Mouse (Mus musculus) lung, embryonic 14.5 days (tissue): ENCODE measurements around the gene Cyb5d1. TPM values are rescaled to one million over a fixed set of nuclear protein-coding genes. Genes with fewer than 3 reads are reported as not detected.

ENCODE experiments used
- ATAC-seq: fragments of 200-750 bp; cut with Nextera tagmentation; 2 replicates; pipeline ENCODE4 v1.8.0; 2017; ENCODE audit warnings: mild to moderate bottlenecking, moderate TSS enrichment, moderate library complexity; ENCODE audit not compliant: insufficient read depth
- DNase-seq: peaks from one replicate; pipeline ENCODE4 v3.0.0-alpha.2; 2015
- H3K27ac ChIP-seq: fragments of 300-500 bp; sonication (generic); 2 replicates; pipeline ENCODE4 v1.5.1; 2014; ENCODE audit warnings: low read depth, mild to moderate bottlenecking, moderate library complexity
- H3K27me3 ChIP-seq: fragments of 300-500 bp; sonication (generic); 2 replicates; pipeline ENCODE4 v1.6.1; 2014; ENCODE audit warnings: low read length, control low read depth; ENCODE audit not compliant: insufficient read depth
- H3K36me3 ChIP-seq: fragments of 300-500 bp; sonication (generic); 2 replicates; pipeline ENCODE4 v1.6.1; 2014; ENCODE audit warnings: control low read depth; ENCODE audit not compliant: insufficient read depth
- H3K4me1 ChIP-seq: fragments of 300-500 bp; sonication (generic); 2 replicates; pipeline ENCODE4 v1.6.1; 2014; ENCODE audit warnings: antibody characterized with exemption, control low read depth; ENCODE audit not compliant: insufficient read depth
- H3K4me2 ChIP-seq: fragments of 300-500 bp; sonication (generic); 2 replicates; pipeline ENCODE4 v1.6.1; 2014; ENCODE audit warnings: mild to moderate bottlenecking
- H3K4me3 ChIP-seq: fragments of 300-500 bp; sonication (generic); 2 replicates; pipeline ENCODE4 v1.5.1; 2014; ENCODE audit warnings: low read depth, low read length
- H3K9ac ChIP-seq: fragments of 300-500 bp; sonication (generic); 2 replicates; pipeline ENCODE4 v1.6.1; 2014
- H3K9me3 ChIP-seq: fragments of 300-500 bp; sonication (generic); 2 replicates; pipeline ENCODE4 v1.6.1; 2016; ENCODE audit warnings: low read depth, low read length, control low read depth
- CTCF ChIP-seq: IDR thresholded peaks from 2 replicates; pipeline ENCODE4 v1.5.1; 2016; ENCODE audit warnings: antibody characterized with exemption, low read depth
- WGBS: fragments of 180-500 bp; shearing (Covaris S2); extraction: QIAGEN DNeasy Blood & Tissue Kit; methylation state at CpG from one replicate; pipeline ENCODE4 v1.1.7; 2014; 5-methylcytosine and 5-hydroxymethylcytosine counted together
- polyA plus RNA-seq: library from polyadenylated mRNA; unstranded; fragments of >200 nt; fragmentation: Nextera tagmentation; extraction: Ambion mirVana; gene quantifications from 2 replicates; pipeline ENCODE4 v1.2.1, GENCODE M21; 2014

Gene Cyb5d1
- polyA plus RNA-seq, 1 experiment from 2014 or later = 27.2 TPM

DNA sequence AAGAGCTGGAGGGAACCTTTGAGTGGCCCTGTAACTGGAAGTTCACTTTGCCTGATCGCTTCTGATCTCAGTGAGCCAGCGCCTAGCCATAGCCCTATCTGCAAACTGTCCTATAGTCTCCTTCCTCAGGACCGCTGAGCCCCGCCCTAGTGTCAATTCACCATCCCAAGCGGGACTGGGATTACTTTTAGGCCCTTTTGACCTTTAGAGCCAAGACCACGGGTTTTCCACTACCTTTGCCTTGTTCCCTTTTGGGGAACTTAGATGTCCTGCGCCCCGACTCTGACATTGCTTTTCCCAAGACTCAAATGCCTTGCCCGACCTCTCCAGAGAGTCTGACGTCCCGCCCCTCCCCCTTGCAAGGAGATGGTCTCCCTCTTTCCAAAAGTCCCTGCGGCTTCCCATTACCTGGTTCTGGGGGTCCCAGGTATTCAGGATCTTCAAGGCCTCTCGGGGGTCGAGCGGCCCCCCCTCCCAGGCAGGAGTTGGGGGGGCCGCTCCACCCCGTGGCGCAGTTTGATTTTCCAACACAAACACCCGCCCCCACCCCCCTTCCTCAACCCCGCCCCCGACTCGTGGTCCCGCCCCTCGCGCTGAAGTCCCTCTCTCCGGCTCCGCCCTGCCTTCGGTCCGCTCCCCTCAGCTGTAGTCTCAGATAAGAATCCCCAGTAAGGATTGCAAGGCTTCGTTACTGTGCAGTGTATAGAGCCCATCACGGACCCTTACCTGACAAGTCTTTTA lies 24.6 kb upstream of the Cyb5d1 start:
- Histone ChIP-seq H3K4me1 (peaks cover 6% of the 10 kb centered on the region; the same call in 1 of the 2 replicates), H3K4me3 (peak overlapping the region; percentile 71), H3K9ac (peak overlapping the region; percentile 48), H3K36me3 (no peaks in the 10 kb centered on the region), H3K9me3 (no peaks in the 10 kb centered on the region), H3K27ac (peak overlapping the region; percentile 93), H3K27me3 (peaks cover 19% of the 10 kb centered on the region), H3K4me2 (peak overlapping the region; percentile 97)
- under 1% methylated on average over 31 of the region's 31 CpGs for WGBS
- DNase-seq (peak; percentile 73), ATAC-seq (no peak)
- TF ChIP-seq CTCF = no peak

DNA sequence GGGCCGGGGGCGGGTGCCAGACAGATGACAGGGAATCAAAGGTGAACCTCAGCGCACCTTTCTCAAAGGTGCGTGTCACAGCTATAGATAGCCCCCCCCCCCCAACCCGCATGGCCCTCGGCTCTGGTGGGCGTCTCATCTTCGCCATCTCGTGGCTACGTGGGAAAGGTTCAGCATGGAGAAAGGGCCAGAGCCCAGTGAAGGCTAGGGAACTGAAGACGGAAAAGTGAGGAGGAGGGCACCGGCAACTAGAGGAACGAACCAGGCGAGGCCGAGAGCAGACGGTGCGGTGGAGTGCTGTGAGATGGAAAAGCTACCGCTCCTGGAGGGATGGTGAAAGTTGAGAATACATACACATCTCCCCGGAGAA lies 24.0 kb upstream of the Cyb5d1 start:
- Histone ChIP-seq H3K27me3 (peaks cover 19% of the 10 kb centered on the region), H3K4me1 (peaks cover 10% of the 10 kb centered on the region; the same call in 1 of the 2 replicates), H3K9me3 (no peaks in the 10 kb centered on the region), H3K36me3 (no peaks in the 10 kb centered on the region), H3K27ac (peak overlapping the region; percentile 93), H3K4me3 (peak overlapping the region; percentile 71), H3K4me2 (peak overlapping the region; percentile 97), H3K9ac (peak overlapping the region; percentile 48)
- no peak for ATAC-seq
- peak; percentile 59 for TF ChIP-seq CTCF
- WGBS = 0% methylated on average over 19 of the region's 19 CpGs
- DNase-seq = peak; percentile 65

DNA sequence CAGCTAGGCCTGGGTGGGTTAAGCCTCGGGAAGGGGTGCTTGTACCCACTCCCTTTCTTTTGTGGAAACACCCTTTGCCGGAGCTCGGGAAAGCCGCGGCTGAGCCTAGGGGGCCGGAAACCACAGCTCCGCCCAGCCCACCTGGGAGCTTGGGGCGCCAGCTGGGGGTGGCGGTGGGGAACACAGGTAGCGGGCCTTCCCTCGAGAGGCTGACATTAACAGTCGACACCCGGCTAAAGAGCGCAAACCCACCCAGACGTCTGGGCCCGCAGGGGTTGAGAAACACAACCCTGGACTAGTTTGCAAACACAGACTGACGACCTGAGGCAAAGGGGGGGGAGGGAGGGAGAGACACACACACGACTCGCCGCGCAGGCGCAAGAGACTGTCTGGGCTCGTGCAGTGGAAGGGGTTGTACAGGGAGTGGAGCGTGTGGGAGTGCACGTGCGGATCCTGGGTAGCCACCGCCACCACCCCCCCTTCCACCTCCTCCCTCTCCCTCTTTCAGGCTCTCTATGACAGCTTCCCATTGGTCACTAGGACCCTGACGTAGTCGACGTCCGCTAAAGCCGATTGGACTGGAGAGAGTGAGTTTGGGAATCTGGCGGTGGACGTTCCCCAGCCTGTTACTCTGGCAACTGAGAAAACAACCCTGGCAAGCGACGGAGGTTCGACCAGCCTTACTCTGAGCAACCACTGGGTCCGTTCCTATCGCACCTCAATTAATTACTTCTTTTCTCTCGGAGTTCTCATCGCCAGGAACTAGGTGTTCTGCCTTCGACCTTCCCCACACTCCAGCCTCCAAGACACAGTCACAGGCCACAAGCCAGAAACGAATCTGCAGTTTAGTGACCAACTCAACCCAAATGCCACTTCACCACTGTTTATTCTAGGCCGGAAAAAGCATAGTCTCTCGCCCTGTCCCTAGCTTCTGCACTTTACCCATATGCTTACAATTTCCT lies 23.3 kb upstream of the Cyb5d1 start:
- ATAC-seq (peak; percentile 91), DNase-seq (peak; percentile 96)
- H3K4me3 ChIP-seq = peak overlapping the region; percentile 71
- peaks cover 12% of the 10 kb centered on the region; the same call in 1 of the 2 replicates for H3K4me1 ChIP-seq
- peak overlapping the region; percentile 97 for H3K4me2 ChIP-seq
- TF ChIP-seq CTCF = no peak
- no peaks in the 10 kb centered on the region for H3K9me3 ChIP-seq
- H3K9ac ChIP-seq = peak overlapping the region; percentile 68
- H3K36me3 ChIP-seq = no peaks in the 10 kb centered on the region
- H3K27me3 ChIP-seq = peaks cover 19% of the 10 kb centered on the region
- peak overlapping the region; percentile 99 for H3K27ac ChIP-seq
- WGBS = under 1% methylated on average over 45 of the region's 45 CpGs

DNA sequence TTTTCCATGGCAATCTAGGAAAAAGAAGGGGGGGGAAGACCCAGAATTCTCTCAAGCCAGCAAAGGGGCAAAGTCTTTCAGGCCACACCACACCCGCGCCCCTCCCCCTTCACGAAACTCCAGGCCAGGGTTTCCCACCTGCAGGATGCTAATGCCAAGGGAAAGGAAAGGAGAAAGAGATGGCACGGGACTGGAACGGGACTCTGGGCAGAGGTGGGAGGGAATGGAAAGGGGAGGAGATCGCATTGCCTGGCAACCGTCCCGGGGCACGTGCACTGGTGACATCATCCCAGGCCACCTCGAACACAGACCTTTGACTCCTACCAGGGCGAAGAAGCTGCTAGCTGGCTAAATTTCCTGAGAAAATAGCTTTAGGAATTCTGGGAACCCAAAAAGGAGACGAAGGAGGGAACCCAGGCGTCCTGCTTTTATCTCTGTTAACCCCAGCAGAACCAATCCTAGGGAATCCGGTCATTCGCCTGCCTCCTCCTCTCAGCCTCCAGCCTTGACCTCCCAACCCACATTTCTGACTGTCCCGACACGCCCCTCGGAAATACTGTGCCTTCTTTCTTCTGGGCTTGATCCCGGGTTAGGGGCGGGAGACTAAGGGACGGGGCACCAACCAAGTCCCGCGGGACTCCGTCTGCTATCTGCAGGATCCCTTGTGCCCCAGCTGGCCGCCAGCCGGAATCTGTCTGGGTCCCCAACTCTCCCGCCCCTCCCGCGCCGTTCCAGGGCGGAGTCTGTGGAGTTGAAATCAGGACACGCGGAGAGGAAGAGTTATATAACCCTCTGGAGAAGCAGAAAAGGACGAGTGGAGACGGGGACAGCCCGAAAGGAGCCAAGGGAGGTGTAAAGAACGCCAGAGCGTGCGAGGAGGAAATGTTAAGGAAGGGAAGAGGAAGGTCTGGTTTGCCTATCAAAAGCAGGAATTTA lies 22.3 kb upstream of the Cyb5d1 start:
- ATAC-seq = peak; percentile 39
- under 1% methylated on average over 39 of the region's 39 CpGs for WGBS

DNA sequence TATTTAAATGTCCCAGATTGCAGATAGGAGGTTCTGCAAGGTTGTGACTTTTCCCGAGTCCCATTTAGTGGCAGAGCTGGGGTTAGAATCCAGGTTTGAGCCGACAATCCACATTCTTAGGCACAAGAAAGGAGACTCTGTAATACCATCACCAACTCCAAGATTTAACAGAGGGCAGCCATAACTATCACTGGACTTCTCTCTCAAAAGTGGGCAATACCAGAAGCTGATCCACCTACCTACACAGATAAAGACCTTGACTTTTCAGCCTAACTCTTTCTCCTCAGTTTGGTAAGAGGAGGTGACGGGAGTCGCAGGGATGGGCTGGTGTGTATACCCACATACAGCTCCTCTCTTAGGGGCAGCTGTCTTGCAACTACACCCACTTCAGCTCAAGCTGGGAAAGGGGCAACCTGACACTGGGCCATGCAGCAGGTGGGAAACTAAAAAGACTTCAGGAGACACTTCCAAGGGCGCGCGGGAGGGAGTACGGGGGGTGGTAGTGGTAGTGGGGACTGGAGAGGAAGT lies 21.6 kb upstream of the Cyb5d1 start:
- H3K27ac ChIP-seq = peak overlapping the region; percentile 99
- peaks cover 11% of the 10 kb centered on the region for H3K27me3 ChIP-seq
- peak overlapping the region; percentile 71 for H3K4me3 ChIP-seq
- H3K36me3 ChIP-seq = peaks cover 14% of the 10 kb centered on the region
- DNase-seq = no peak
- H3K4me1 ChIP-seq = peaks cover 29% of the 10 kb centered on the region
- no peak for TF ChIP-seq CTCF
- ATAC-seq = no peak
- H3K4me2 ChIP-seq = peak overlapping the region; percentile 97
- WGBS = 8% methylated on average over 8 of the region's 8 CpGs
- peak overlapping the region; percentile 10 for H3K9ac ChIP-seq
- no peaks in the 10 kb centered on the region for H3K9me3 ChIP-seq

More for the DNA sequence above, 22.3 kb upstream of the Cyb5d1 start:
- H3K9me3 ChIP-seq = no peaks in the 10 kb centered on the region
- H3K4me3 ChIP-seq = peak overlapping the region; percentile 71
- peaks cover 22% of the 10 kb centered on the region; the same call in 1 of the 2 replicates for H3K4me1 ChIP-seq
- peak; percentile 96 for DNase-seq
- peaks cover 17% of the 10 kb centered on the region for H3K27me3 ChIP-seq
- no peak for TF ChIP-seq CTCF
- H3K27ac ChIP-seq = peak overlapping the region; percentile 99
- H3K9ac ChIP-seq = peak overlapping the region; percentile 68
- H3K36me3 ChIP-seq = peaks cover 7% of the 10 kb centered on the region
- H3K4me2 ChIP-seq = peak overlapping the region; percentile 97

DNA sequence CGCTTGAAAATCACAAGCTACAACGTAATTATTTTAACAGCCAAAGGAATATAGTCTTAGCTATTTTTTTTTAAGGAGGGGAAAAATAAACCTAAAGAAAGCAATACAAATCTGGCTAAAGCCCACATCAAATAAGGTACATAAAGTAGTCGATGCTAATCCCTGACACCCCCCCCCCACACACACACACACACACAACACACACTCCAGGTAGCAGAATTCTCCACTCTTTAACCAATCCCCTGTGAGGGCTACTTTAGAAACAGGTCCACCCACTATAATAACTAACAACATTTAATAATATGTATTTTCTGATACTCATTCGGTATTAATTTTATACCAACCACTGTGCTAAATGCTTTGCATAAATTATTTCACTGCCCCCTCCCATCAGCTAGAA lies 21.1 kb upstream of the Cyb5d1 start:
- H3K27me3 ChIP-seq = peaks cover 7% of the 10 kb centered on the region
- no peak for TF ChIP-seq CTCF
- no peaks in the 10 kb centered on the region for H3K9me3 ChIP-seq
- WGBS = 0% methylated on average over 4 of the region's 4 CpGs
- peak overlapping the region; percentile 97 for H3K4me2 ChIP-seq
- H3K4me3 ChIP-seq = peak overlapping the region; percentile 71
- H3K4me1 ChIP-seq = peaks cover 30% of the 10 kb centered on the region
- H3K27ac ChIP-seq = peak overlapping the region; percentile 99
- ATAC-seq (no peak), DNase-seq (no peak)
- peaks cover 16% of the 10 kb centered on the region for H3K36me3 ChIP-seq
- H3K9ac ChIP-seq = peak overlapping the region; percentile 43
